Mouse (Mus musculus) colon, adult 2 months (tissue): ENCODE measurements around the gene Luzp1. TPM values are rescaled to one million over a fixed set of nuclear protein-coding genes. Genes with fewer than 3 reads are reported as not detected.

Experiments used
- polyA plus RNA-seq: library from polyadenylated mRNA; depleted of rRNA; stranded (reverse); fragments of >200 nt; gene quantifications from 2 replicates; pipeline ENCODE4 v1.2.3, GENCODE M21; 2012; rRNA removed

The Luzp1 gene
- polyA plus RNA-seq, result 13.7 and 14.6 TPM in 2 replicates

GRCm38 (mm10) chr4:136469371-136469903 is at the start of gene Luzp1:
Gene Luzp1, plus strand, starts transcription at chr4:136469761.

GRCm38 (mm10) chr4:136423224-136423623 is 46.3 kb upstream of the Luzp1 start, which contains the start of gene Htr1d:
Gene Htr1d, plus strand, starts transcription at chr4:136423524.

DNA sequence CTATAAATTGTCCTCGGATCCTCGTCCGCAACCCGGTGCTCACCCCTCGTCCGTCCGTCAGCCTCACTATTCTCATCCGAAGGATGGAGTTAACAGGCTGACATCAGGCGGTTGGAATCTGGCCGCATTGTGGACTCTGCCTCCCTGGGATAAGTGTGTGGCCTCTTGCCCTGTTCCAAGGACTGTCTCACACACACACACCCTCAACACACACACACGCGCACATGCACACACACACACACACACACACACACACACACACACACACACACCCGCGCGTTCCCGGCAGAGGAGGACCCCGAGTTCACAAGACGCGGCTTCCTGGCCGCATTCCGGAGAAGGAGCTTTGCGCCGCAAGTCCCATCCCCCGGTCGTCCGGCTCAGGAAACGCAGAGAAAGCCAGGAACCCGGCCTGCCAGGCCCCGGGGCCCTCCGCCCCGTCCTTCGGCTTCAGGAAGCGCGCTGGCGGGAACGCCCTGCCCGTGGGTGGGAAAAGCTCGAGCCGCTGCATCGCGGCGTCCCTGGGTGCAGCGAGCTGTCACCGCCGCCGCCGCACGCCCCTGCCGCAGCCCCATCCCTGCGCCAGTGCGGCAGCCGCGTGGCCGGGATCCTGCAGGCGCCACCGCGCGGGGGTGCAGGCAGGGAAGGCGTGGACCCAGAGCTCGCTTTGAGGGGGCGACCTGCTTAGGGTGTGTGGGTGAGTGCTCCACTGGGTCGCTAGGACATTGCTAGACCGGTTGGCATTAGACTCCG is 7.3 kb upstream of the Luzp1 start, which contains the start of gene 6030445D17Rik:
6030445D17Rik (plus strand) TSS at position 165 of the 753 bp plus-strand sequence.

GRCm38 (mm10) chr4:136602568-136602967 is 133.0 kb downstream of the Luzp1 start, which contains the start of gene Kdm1a:
Gene Kdm1a, minus strand, starts transcription at chr4:136602723.

Other genes starting within 250 kb of the Luzp1 start
- 16.6 and 21.7 TPM in 2 replicates for gene Tcea3, start 222.0 kb upstream of the Luzp1 start, polyA plus RNA-seq
- gene Zfp46, start 185.1 kb upstream of the Luzp1 start, polyA plus RNA-seq, result 13.1 and 16.4 TPM in 2 replicates
- 4.8 and 6.5 TPM in 2 replicates for gene Hnrnpr, start 158.8 kb upstream of the Luzp1 start, polyA plus RNA-seq
- 0.10 and 0.15 TPM in 2 replicates for gene Htr1d, start 46.2 kb upstream of the Luzp1 start, polyA plus RNA-seq
- 0.84 and 1.3 TPM in 2 replicates for gene 6030445D17Rik, start 7.5 kb upstream of the Luzp1 start, polyA plus RNA-seq
- gene Kdm1a, start 133.0 kb downstream of the Luzp1 start, polyA plus RNA-seq, result 21.2 and 24.4 TPM in 2 replicates
- not detected in 2 replicates for gene Tex46, start 140.7 kb downstream of the Luzp1 start, polyA plus RNA-seq
- 0.03 TPM in 1 of 2 replicates, not detected in the other for gene Lactbl1, start 152.9 kb downstream of the Luzp1 start, polyA plus RNA-seq